Mouse (Mus musculus) liver, postnatal 0 days (tissue): ENCODE data around the gene Marf1.

ENCODE experiments used
- CTCF ChIP-seq: sonication (generic); IDR thresholded peaks from 2 replicates; pipeline ENCODE4 v1.5.1; 2016; ENCODE audit warnings: antibody characterized with exemption, low read depth
- EP300 ChIP-seq: IDR thresholded peaks from 2 replicates; pipeline ENCODE4 v1.6.1; 2016; ENCODE audit warnings: antibody characterized with exemption, low read depth, mild to moderate bottlenecking

DNA sequence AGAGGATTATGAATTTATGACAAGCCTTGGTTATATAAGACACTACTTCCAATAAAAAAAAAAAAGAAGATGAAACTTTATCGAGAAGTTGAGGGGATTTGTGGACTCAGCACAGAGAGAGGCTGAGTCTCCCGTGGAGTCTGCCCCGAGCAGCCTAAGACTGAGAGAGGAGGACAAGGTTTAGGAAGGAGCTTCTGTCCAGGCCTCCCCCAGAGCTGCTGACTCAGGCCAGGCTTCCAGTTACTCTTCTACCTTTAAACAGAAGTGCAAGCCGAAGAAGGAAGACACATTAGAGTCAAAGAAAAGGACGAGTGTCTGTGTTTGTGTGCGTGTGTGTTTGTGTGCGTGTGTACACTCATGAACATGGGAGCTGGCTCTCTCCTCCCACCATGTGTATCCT, 32.4 kb downstream of the Marf1 start:
- TF ChIP-seq CTCF, result no peak
- no peak for TF ChIP-seq EP300
